Comparison of ENCODE assay signal across 26 mouse cellular contexts in genomic region chr13:56740496-56740895, GRCm38 (mm10). TPM values are rescaled to one million over a fixed set of nuclear protein-coding genes. Genes with fewer than 3 reads are reported as not detected.
"Had no signal": no experiment of that assay in that cellular context is flagged by ENCODE, and none has a peak within 500 bp of the region (broad histone marks: within the 10 kb centered on the region; RNA-seq: fewer than 3 reads in every experiment).

No protein-coding gene starts in this region.

- H3K9ac ChIP-seq: hindbrain, embryonic 12.5 days; hindbrain, embryonic 14.5 days; limb, embryonic 12.5 days; liver, embryonic 13.5 days; liver, embryonic 15.5 days had no signal

- H3K4me3 ChIP-seq: gastrocnemius, adult 2 months; heart, adult 2 months; hindbrain, embryonic 10.5 days; hindbrain, embryonic 12.5 days; layer of hippocampus, adult 2 months; left cerebral cortex, adult 2 months; limb, embryonic 10.5 days; limb, embryonic 12.5 days; liver, embryonic 13.5 days; liver, embryonic 15.5 days had no signal

- H3K9me3 ChIP-seq: hindbrain, embryonic 10.5 days; hindbrain, embryonic 12.5 days; limb, embryonic 10.5 days; limb, embryonic 12.5 days; liver, embryonic 13.5 days; liver, embryonic 15.5 days had no signal

- H3K4me2 ChIP-seq: hindbrain, embryonic 12.5 days; hindbrain, embryonic 14.5 days; limb, embryonic 12.5 days; liver, embryonic 11.5 days; liver, embryonic 13.5 days; liver, embryonic 15.5 days had no signal

- H3K27me3 ChIP-seq: hindbrain, embryonic 12.5 days; limb, embryonic 12.5 days; liver, embryonic 13.5 days; liver, embryonic 15.5 days had no signal

- H3K27ac ChIP-seq: gastrocnemius, adult 2 months; heart, adult 2 months; hindbrain, embryonic 10.5 days; hindbrain, embryonic 12.5 days; hindbrain, embryonic 14.5 days; layer of hippocampus, adult 2 months; left cerebral cortex, adult 2 months; limb, embryonic 10.5 days; limb, embryonic 12.5 days; liver, embryonic 13.5 days; liver, embryonic 15.5 days had no signal

- ATAC-seq: hindbrain, embryonic 16.5 days; inflammation-experienced regulatory T-cells, adult 6 months; intestine, embryonic 16.5 days had no signal

- H3K4me1 ChIP-seq: hindbrain, embryonic 10.5 days; limb, embryonic 10.5 days; limb, embryonic 12.5 days; liver, embryonic 15.5 days had no signal

- DNase-seq: gastrocnemius, adult 2 months; gastrocnemius, postnatal 10 days; gastrocnemius, postnatal 25 days; heart, adult 2 months; heart, postnatal 10 days; heart, postnatal 4 days; kidney, adult 18-20 months; kidney, adult 8-10 months; kidney, postnatal 10 days; kidney, postnatal 25 days; kidney, postnatal 4 days; liver; liver, embryonic 13.5 days had no signal

RNA-seq across cellular contexts. Expression of gene Gm45623, which starts 13.1 kb away (rescaled TPM):
- polyA plus RNA-seq: heart, adult 2 months; heart, embryonic 14.5 days; hindbrain, embryonic 10.5 days; hindbrain, embryonic 12.5 days; inflammation-experienced regulatory T-cells, adult 6 months; limb, embryonic 10.5 days; limb, embryonic 12.5 days; liver, embryonic 11.5 days; liver, embryonic 13.5 days; liver, embryonic 15.5 days had no signal
